Mouse (Mus musculus) gastrocnemius, postnatal 10 days (tissue): ENCODE results near the gene Aldh1l1. TPM values are rescaled to one million over a fixed set of nuclear protein-coding genes. Genes with fewer than 3 reads are reported as not detected.

Experiments
- DNase-seq: peaks from one replicate; pipeline ENCODE4 v3.0.0; 2021; ENCODE audit warnings: mixed read lengths
- total RNA-seq, 2 experiments: library from RNA; stranded (reverse); gene quantifications; 2 replicates each; pipeline ENCODE4 v1.2.3; 2021

Gene Aldh1l1
- total RNA-seq, 2 experiments from 2014 or later: 3.3 to 3.7 TPM

GRCm38 (mm10) chr6:90597592-90597991 is 111.4 kb downstream of the Aldh1l1 start:
- DNase-seq: peak; percentile 63

DNA sequence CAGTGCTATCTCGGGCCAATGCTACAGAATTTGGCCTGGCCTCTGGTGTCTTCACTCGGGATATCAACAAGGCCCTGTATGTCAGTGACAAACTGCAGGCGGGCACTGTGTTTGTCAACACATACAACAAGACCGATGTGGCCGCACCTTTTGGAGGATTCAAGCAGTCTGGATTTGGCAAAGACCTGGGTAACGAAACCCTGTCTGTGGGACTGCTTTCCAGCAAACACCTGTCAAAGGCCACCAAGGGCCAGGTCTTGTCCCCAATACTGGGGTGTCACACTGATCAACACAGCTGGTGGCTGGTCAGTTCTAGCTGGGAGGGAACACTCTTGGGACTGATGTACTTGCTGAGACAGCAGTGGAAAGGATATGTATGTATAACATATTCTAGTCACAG is 112.0 kb downstream of the Aldh1l1 start:
- no peak for DNase-seq

GRCm38 (mm10) chr6:90600351-90600750 is 114.1 kb downstream of the Aldh1l1 start:
- no peak for DNase-seq

DNA sequence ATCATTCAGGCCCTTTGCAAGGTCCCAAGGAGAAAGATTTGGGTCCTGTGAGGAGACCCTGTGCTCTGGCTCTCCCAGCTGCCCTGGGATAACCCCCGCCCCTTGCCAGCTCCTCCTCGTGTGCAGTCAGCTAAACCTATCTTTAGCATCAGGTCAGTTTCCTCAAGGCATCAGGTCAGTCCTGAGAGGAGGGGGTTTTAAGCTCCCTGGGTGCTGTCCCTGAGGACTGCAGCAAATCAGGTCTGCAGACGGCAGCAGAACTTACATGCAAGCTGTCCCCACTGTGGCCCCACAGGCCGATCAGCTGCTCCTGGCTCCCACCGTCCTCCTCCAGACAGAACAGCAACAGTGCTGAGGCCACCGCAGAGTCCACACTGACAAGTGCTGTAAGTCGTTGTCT is 115.5 kb downstream of the Aldh1l1 start:
- no peak for DNase-seq

DNA sequence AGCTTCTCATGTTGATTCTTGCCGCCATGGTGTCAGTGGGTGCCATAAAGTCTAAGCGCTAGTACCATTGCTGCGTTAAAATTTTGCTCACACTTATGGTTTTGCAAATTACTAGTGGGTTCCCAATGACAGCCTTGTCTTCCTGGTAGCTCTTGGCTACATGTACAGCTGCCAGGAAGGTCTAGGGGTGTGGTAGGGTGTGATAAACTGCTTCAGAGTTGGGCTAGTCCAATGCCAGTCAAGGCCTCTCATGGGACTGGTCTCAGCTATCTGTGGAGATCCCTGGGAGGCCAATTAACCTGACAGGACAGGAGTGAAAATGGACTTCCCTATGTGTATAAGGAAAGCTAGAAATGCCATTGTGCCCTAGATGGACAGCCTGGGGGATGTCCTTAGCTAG is 116.1 kb downstream of the Aldh1l1 start:
- no peak for DNase-seq

DNA sequence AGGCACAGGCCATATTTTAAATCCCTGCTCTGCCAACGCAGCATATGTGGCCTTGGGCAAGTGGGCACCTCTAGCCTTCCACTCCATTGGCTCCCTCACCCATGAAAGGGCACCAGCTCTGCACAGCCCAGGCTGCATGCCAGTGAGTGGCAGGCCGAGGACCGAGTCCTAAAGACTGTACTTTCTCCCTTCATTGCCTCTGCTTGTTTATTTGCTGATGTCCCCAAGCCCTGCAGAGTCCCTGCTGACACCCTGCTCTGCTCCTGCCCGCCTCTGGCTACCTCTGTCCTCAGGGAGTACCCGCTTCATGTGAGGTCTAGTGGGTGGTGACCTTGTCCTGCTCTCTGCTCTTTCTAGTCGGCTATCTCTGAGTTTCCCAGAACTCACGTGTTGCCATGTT is 116.9 kb downstream of the Aldh1l1 start:
- DNase-seq: no peak

DNA sequence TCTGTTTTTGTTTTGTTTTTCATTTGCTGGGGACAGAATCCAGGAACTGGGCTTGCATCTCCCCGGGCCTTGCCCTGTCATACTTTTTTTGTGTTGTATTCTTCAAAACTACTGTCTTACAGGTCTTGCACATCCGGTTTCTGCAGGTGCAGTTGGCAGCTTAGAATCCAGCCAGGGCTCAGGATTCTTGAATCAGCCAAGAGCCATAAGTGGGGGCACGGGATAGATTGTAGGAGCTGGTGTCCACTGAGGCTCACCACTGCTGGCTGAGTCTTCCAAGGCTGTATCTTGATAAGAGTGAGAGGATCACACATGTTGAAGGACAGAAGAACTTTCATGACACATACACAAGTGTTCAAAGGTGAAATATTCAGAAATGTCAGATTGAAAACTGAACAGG is 117.9 kb downstream of the Aldh1l1 start:
- DNase-seq: no peak

DNA sequence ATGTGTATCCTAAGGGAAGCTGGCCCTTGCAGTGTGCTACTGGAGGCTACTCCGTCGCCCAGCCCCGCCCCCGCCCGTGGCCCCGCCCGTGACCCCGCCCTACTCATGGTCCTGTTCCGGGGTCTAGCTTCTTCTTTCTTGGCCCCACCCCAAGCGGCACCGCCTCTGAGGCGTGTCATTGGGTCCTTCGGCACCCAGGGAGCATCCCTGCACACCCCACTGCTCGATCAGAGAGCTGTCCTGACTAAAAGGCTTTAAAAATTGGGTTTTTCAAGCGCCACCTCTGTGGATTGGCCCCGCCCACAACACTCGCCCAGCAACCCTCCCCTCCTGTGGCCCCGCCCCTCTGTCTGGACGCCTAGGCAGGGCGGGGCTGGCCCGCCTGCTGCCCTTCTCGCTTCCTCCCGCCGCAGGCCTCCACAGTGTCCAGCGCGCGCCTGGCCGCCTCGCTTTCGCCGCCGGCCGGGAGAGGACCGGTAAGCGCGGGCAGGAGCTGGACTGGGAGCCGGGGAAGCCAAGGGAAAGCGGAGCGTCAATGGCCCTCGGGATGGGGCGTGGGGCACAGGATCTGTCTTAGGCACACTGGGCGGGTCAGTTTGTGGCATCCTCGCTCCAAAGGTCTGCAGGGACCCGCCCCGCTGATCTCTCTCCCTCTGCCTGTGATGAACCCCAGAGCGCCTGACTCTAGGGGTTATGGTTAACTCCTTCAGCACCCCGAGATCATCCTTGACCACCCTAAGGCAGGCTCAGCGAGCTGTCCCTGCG is 118.5 kb downstream of the Aldh1l1 start, which contains the start of gene Slc41a3:
Gene Slc41a3, plus strand, starts transcription at position 193 of the 765 bp plus-strand sequence.
- peak; percentile 95 for DNase-seq

GRCm38 (mm10) chr6:90605298-90605665 is 119.1 kb downstream of the Aldh1l1 start:
- DNase-seq: no peak

- peak; percentile 56 for DNase-seq
These were observed 120.3 kb downstream of the Aldh1l1 start for GRCm38 (mm10) chr6:90606538-90606937.

DNA sequence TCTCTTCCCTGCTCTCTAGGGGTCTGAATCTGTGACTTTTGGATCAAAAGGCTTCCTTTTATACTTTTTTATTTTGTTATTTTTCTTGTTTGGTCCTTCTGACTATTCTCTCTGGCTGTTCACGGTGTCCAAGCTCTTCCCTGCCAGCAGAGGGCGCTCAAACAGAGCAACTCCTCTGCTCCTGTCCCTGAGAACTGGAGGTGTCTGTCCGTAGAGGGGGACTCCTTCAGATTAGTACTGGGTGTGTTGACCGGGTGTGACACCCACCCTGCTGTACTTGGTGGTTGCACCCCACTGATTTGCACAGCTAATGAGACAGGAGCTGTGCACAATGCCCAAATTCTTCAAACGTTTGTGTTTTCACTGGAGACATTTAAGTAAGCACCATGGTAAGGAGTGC is 121.0 kb downstream of the Aldh1l1 start:
- peak; percentile 69 for DNase-seq

GRCm38 (mm10) chr6:90608186-90608585 is 122.0 kb downstream of the Aldh1l1 start:
- no peak for DNase-seq

GRCm38 (mm10) chr6:90610248-90610647 is 124.0 kb downstream of the Aldh1l1 start:
- DNase-seq: no peak

- no peak for DNase-seq
These were observed 127.0 kb downstream of the Aldh1l1 start for GRCm38 (mm10) chr6:90613277-90613676.

GRCm38 (mm10) chr6:90615362-90615761 is 129.1 kb downstream of the Aldh1l1 start:
- no peak for DNase-seq

DNA sequence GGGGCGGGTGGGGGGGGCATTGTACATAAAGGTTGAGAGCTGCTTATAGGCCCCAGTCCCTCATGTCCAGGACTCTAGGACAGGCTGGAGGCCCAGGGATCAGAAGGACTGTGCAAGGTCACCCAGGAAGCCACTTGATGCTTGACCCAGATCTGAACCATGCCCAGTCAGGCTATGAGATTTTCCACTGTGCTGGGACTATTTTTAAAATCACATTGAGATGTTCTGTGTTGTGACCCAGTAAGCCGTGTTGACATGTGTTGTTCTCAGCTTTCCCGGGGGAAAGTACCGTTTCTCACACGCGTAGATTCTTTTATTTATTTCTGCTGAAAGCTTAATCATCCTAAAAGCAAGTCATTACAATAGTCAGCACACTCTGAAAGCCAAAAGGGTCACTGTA is 129.8 kb downstream of the Aldh1l1 start:
- no peak for DNase-seq

- DNase-seq: no peak
These were observed 130.3 kb downstream of the Aldh1l1 start for GRCm38 (mm10) chr6:90616481-90616880.

- no peak for DNase-seq
These were observed 132.0 kb downstream of the Aldh1l1 start for GRCm38 (mm10) chr6:90618274-90618673.

DNA sequence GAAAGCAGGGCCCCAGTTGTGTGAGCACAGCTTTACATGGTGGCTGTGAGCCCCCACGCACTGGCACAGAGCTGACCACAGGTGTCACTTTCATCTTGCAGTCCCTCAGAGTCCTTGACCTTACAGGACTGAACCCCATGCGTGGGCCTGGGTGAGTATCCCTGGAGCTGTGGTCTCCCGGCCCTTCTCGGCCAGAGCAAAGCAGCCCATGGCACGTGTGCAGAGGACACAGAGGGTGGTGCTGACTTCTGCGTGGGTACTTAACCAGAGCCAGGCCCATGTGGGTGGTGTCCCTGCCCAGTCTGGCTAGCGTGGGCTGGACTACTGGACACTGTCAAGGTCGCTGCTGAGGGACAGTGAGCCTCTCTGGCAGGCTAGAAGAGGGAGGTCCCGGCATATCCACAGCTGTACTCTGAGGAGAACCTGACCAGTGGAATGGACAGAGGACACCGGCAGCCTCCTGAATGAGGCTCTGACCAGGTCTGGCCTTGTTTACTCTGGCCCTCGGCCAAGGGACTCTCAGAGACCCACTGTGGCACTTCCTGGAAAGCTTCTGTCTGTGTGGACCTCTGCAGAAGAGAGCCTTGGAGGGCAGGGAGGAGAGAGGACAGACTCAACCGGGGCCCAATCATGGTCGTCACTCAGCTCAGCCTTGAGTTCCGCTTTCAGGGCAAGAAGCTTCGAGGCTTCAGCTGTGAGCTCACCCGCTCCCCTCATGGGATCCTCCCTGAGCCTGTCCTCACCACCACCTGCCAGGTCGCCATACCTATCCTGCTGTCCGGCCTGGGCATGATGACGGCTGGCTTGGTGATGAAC is 132.8 kb downstream of the Aldh1l1 start:
- DNase-seq: no peak

GRCm38 (mm10) chr6:90619936-90620335 is 133.7 kb downstream of the Aldh1l1 start:
- no peak for DNase-seq

- no peak for DNase-seq
These were observed 134.8 kb downstream of the Aldh1l1 start for GRCm38 (mm10) chr6:90620791-90621583.

- DNase-seq: no peak
These were observed 135.3 kb downstream of the Aldh1l1 start for GRCm38 (mm10) chr6:90621584-90621890.
